Mouse (Mus musculus): ENCODE results near the gene Olfr702.

The Olfr702 gene

GRCm38 (mm10) chr7:106833793-106834192 lies at the start of gene Olfr702:
Gene Olfr702, minus strand, starts transcription at chr7:106833893.
- DNase-seq = no peak

GRCm38 (mm10) chr7:106876791-106877190 lies 43.1 kb upstream of the Olfr702 start, which contains the start of gene Olfr705:
Gene Olfr705, minus strand, starts transcription at chr7:106876891.
- DNase-seq = no peak

DNA sequence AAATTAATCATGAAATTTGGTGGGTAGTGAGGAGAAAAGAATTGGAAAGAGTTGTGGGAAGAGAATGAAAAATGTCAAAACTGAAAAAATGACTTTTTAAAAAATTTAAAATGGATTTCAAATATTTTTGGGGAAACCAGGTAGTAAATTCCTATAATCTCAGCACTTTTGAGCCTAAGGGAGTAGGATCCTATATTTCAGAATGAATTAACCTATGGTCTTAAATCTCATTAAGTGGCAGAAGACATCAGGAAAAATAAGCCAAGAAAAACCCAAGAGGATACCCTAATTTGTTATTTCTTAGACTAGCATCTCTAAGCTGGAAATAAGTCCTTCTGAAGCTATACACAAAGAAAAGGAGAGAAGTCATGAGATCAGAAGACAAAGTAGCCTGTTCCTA lies 29.2 kb upstream of the Olfr702 start, which contains the start of gene Olfr704:
Gene Olfr704, plus strand, starts transcription at position 301 of the 400 bp plus-strand sequence.
- no peak for DNase-seq

DNA sequence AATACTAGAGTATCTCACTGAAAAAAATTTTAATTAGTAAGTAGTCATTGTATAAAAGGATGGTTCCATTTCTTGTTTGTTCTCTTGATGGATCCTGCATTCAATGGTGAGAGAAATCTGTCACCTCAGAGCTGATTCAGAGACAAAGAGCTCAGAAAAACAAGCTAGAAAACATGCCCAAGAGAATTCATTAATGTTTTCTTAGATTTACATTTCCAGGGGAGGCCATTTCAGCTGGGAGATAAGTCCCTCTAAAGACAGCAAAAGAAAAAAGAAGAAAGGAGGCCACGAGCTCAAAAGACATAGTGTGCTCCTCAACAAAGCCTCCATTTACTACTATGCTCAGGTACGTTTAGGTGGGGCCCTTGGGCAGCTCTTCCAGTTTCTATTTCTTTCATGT lies 9.4 kb upstream of the Olfr702 start, which contains the start of gene Olfr703:
Gene Olfr703, plus strand, starts transcription at position 301 of the 400 bp plus-strand sequence.
- no peak for DNase-seq

GRCm38 (mm10) chr7:106818414-106818813 lies 15.3 kb downstream of the Olfr702 start:
- DNase-seq = no peak

- DNase-seq = no peak
Measured at GRCm38 (mm10) chr7:106815775-106816174, 17.9 kb downstream of the Olfr702 start.

- no peak for DNase-seq
Measured at GRCm38 (mm10) chr7:106813829-106814228, 19.9 kb downstream of the Olfr702 start, which contains the start of gene Olfr701. Gene Olfr701, plus strand, starts transcription at chr7:106814129.

GRCm38 (mm10) chr7:106808734-106809133 lies 25.0 kb downstream of the Olfr702 start, which contains the start of gene Olfr700:
Gene Olfr700, minus strand, starts transcription at chr7:106808834.
- DNase-seq = no peak

DNA sequence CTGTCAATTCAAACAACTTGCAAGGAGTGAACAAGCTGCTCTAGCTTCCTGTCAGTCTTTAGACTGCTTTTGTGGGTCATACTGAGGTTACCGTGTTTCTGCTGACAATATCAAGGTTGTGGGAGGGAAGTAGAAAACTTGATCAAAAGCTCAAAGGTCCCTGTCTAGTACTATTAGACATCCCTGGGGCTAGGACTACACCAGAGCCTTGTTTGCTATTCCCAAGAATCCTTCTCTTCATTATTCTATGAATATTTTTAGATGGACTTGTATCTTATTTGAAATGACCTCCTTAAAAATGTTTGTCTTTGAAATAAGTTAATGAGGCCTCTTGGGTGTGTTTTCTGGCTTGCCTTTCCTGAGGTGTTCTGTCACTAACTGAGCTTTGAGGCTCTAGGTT lies 40.6 kb downstream of the Olfr702 start, which contains the start of gene Olfr699:
Gene Olfr699, minus strand, starts transcription at position 101 of the 400 bp plus-strand sequence.
- no peak for DNase-seq

GRCm38 (mm10) chr7:106788330-106788729 lies 45.4 kb downstream of the Olfr702 start:
- DNase-seq = no peak
